Mouse (Mus musculus) kidney, adult 18-20 months (tissue): ENCODE data around the gene Mmp14.

ENCODE experiments used
- DNase-seq: peaks from one replicate; pipeline ENCODE4 v3.0.0; 2021

Mmp14 gene

DNA sequence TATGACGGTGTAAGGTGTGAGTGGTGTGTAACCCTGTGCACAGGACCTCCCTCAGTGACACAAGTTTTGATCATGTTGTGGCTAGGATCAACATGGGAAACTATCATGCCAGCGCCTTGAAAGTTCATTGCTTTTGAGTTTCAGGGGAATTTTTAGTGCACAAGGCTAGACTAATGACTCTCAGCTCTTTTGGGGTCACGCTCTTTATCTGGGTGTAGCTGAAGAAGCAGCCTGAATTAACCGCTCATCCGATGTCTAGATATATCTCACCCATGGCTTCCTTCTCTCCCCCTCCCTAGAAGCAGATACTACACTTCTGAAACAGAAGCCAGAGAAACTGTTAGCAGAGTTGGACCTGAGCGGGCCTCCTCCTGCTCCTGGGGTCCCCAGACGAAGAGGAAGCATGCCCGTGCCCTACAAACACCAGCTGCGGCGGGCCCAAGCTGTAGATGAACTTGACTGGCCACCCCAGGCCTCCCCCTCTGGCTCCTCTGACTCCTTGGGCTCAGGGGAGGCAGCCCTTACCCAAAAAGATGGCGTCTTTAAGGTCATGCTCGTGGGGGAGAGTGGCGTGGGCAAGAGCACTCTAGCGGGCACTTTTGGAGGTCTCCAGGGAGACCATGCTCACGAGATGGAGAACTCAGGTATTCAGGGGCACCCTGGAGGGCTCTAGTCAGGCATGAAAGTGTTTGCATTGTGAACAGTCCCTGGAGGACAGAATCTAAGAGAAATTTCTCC is 45.9 kb downstream of the Mmp14 start:
- no peak for DNase-seq

DNA sequence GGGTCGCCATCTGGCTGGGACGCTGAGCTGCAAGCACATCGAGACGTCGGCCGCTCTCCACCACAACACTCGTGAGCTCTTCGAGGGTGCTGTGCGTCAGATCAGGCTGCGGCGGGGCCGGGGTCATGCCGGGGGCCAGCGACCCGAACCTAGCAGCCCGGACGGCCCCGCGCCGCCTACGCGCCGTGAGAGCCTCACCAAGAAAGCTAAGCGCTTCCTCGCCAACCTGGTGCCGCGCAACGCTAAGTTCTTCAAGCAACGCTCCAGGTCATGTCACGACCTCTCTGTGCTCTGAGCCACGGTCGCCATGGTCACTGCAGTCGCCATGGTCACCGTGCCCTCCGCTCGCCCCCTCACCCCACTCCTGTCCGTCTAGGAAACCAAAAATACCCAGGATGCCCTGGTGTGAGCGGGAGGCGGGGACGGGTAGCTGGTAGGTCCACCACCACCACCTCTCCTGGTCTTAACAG is 48.1 kb downstream of the Mmp14 start:
- DNase-seq = peak; percentile 54

DNA sequence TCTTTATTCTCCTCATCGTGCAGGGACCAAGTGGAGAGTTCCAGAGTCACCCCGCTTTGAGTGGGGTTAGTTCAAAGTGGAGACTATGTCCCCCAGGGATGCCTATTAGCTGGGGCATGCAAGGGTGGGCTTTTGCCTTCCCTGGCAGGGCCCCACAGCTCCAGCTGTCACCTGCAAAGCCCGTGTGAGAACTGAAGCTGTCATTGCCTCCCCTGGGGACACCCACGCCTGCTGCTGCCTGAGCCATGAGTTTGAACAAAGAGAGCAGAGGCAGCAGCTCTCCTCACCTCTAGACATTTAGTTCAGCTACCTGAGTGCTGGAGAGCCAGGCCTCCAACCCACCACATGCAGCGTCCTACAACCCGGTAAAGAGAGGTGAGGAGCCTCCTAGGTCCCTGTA is 49.3 kb downstream of the Mmp14 start:
- DNase-seq = no peak

DNA sequence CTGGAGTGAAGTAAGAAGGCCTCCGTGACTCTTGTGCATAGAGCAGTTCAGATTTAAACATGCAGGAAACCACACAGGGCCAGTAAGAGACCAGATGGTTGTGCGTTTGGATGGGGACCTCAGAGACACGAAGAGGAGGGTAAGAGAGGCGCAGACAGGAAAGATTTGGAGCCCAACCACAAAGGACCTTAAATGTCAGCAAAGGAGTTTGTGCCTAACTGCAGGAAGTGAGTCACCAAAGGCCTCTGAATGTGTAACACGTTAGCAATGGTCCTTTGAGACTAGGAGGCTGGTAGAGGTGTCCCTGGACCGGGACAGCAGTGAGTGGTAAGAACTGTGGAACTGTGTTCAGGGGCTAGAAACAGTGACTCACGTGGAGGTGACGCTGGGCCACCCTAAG is 50.0 kb downstream of the Mmp14 start:
- no peak for DNase-seq

DNA sequence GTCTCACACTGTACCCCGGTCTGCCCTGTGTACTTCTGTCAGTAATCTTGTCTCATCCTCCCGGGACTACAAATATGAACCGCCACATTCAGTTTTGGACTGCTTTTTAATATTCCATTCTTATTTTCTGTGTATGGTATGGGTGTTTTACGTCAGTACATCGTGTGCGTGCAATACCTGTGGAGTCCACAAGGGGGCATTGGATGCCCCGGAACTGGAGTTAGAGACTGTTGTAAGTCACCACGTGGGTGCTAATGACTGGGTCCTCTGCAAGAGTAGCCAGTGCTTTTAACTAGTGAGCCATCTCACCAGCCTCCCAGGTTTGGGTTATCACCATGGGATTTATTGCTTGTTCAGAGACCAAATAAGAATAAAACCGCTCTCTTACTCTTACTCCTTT is 51.1 kb downstream of the Mmp14 start:
- DNase-seq = peak; percentile 48

DNA sequence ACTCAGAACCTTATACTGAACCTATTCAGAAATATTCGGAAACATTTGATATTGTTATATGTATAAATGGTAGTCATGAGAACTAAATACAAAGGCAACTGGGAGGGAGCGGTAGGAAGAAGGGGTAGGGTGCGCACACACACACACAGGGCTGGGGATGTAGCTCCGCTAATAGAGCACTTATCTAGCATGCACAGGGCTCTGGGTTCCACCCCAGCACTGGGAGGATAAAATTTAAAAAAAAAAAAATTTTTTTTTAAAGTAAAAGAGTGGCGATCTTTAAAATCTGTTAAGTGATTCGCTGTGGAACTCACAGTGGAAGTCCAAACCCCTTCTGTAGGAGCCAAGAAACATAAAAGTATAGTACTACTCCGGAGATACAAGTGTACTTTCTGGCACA is 54.5 kb downstream of the Mmp14 start:
- no peak for DNase-seq

DNA sequence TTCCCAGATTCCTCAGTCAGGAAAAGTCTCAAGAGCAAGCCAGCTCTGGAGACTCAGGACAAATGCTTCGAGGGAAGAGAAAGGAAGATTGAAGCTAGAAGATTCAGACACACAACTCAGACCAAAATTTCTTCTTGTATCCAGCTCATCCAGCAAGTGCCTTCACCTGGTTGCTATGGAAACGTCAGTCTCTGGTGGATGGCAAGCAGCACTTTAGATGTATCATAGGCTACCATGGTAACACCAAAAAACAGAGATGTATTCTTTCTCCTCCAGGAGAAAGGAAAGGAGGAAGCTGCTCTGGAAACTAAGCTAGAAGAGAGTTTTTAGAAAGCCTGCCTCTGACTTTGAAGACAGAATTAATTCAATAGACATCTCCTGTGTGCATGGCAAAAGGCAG is 56.3 kb downstream of the Mmp14 start:
- no peak for DNase-seq

DNA sequence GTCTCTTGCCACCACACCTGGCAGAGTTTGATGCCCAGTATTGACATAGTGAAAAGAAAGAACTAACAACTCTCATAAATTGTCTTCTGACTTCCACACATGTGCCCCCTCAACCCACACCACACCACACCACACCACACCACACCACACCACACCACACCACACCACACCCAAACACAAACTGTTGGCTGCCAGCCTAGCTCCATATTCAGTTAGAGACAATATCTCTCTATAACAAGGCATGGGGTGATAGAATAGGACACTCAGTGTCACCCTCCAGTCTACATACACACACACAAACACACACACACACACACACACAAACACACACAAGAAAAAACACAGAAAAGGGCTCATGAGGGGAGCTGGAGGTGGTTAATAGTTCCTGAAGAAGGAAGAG is 56.9 kb downstream of the Mmp14 start:
- DNase-seq = no peak

DNA sequence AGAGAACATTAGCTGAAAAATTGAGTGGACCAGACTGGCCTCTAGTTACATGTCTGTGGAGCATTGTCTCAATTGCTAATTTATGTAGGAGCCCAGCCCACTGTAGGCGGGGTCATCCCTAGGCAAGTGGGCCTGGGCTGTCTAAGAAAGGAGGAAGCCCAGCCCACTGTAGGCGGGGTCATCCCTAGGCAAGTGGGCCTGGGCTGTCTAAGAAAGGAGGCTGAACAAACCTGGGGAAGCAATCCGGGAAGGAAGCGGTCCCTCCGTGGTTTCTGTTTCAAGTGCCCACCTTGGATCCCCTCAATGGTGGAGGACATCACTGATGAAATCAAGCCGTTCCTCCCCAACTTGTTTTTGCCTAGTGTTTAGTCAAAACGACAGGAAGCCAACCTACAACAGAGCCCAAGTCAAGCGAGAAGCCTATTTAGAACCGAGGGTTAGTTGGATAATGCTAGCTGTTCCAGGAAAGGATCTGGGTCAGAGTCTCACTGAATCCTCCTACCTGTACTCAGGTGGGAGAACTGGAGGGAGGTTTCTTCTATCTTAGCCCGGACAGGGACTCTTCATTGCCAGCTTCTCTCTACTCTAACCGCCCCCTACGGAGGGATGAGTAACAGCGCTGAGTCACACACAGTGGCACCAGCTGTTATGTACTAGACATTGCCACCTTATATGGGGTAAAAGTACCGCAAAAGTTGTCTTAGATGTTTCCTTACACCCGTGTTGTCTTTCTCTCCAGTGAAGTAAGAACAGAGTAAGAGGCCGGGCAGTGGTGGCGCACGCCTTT is 61.1 kb downstream of the Mmp14 start:
- no peak for DNase-seq

DNA sequence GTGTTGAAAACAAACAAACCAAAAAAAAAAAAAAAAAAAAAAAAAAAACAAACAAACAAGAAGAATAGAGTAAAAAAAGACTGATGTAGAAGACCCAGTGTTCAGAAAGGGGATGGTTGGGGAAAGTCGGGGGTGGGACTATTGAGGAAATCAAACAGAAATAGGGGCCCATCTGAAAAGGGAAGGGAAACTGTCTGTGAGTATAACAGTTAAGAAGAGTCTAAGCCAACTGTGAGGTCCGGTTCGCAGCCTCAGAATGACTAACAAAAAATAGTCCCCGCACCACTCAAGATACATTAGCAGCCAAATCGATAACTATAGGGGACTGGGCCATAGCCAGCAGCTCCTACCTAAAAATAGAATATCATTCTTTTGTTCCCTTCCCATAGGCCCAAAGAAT is 61.8 kb downstream of the Mmp14 start:
- DNase-seq = no peak

DNA sequence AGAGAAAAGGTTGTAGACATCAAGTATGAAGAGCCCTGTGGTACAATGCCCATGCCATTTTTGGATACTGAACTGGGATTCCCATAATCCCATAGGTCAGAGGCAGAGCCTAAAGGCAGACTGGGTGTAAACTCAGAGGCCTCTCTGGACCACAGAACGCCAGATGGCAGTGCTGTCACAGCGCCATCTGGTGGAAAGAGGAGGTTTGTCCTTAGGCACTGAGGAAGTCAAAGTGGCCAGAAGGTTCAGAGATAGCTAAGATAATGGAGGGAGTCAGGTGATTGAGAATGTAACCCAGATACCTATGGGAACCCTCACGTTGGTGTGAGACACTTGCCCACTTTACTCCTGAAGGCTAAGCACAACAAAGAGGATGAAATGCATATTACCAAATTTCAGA is 62.8 kb downstream of the Mmp14 start:
- DNase-seq = peak; percentile 76
